Mouse (Mus musculus) lung, adult 2 months (tissue): ENCODE measurements around the gene Prkar2a. TPM values are rescaled to one million over a fixed set of nuclear protein-coding genes. Genes with fewer than 3 reads are reported as not detected.
A peak's percentile ranks its signal among the peaks of the same experiment; 100 is the strongest.

Experiments used
- DNase-seq: peaks from one replicate; pipeline ENCODE4 v3.0.0; 2022
- H3K4me1 ChIP-seq: fragments of 200-500 bp; 2 replicates; pipeline ENCODE4 v1.6.1; 2011; ENCODE audit warnings: low read length; ENCODE audit not compliant: control insufficient read depth, insufficient read depth
- H3K4me3 ChIP-seq: fragments of 200-500 bp; replicated peaks from 2 replicates; pipeline ENCODE3; 2011; ENCODE audit warnings: low read depth, mild to moderate bottlenecking, control low read depth, low read length; ENCODE audit errors: extremely low read depth
- CTCF ChIP-seq: fragments of 200-500 bp; IDR thresholded peaks from 2 replicates; pipeline ENCODE4 v1.5.1; 2011; ENCODE audit warnings: mild to moderate bottlenecking, low read length, control low read depth; ENCODE audit not compliant: insufficient read depth
- POLR2A ChIP-seq: fragments of 200-500 bp; IDR thresholded peaks from 2 replicates; pipeline ENCODE4 v1.6.1; 2011; ENCODE audit warnings: low read depth, mild to moderate bottlenecking, control low read depth, low read length, borderline replicate concordance; ENCODE audit errors: extremely low read depth
- WGBS: fragments of 180-500 bp; shearing (Covaris S2); methylation state at CpG from one replicate; pipeline ENCODE4 v1.1.7; 2018; 5-methylcytosine and 5-hydroxymethylcytosine counted together
- polyA plus RNA-seq: library from polyadenylated mRNA; depleted of rRNA; stranded (reverse); fragments of >200 nt; gene quantifications from 2 replicates; pipeline ENCODE4 v1.2.3, GENCODE M21; 2012

Gene Prkar2a
- polyA plus RNA-seq, 1 experiment: 26.1 TPM

DNA sequence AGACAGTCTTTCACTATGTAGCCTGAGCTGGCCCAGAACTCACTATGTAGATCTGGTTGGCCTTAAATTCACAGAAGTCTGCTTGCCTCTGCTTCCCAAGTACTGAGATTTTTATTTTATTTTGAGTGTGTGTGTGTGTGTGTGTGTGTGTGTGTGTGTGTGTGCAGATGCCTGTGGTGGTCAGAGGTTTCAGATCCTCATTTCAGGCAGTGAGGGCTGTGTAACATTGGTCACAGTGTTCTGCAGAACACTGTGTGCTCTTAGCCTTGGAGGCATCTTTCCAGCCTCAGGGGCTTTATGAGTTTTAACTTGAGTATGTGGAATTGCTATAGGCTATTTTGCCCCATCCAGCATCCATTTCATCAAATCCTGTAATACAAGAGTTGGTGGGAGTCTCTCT, 72.4 kb downstream of the Prkar2a start:
- Histone ChIP-seq H3K4me3 (no peak overlapping the region), H3K4me1 (no peaks in the 10 kb centered on the region)
- TF ChIP-seq POLR2A (no peak), CTCF (no peak)
- no peak for DNase-seq

GRCm38 (mm10) chr9:108764971-108765370, 75.9 kb downstream of the Prkar2a start:
- no peak for DNase-seq
- Histone ChIP-seq H3K4me3 (no peak overlapping the region), H3K4me1 (no peaks in the 10 kb centered on the region)
- TF ChIP-seq POLR2A (no peak), CTCF (no peak)
- WGBS: 55% methylated on average over 10 of the region's 10 CpGs

GRCm38 (mm10) chr9:108776614-108777013, 87.5 kb downstream of the Prkar2a start:
- DNase-seq: no peak
- TF ChIP-seq CTCF (no peak), POLR2A (no peak)
- Histone ChIP-seq H3K4me3 (no peak overlapping the region), H3K4me1 (no peaks in the 10 kb centered on the region)
- 83% methylated on average over 4 of the region's 4 CpGs for WGBS

- no peak overlapping the region for H3K4me3 ChIP-seq
- no peaks in the 10 kb centered on the region for H3K4me1 ChIP-seq
- TF ChIP-seq POLR2A: no peak
- TF ChIP-seq CTCF: no peak
- WGBS: 79% methylated on average over 4 of the region's 4 CpGs
- DNase-seq: no peak
Observed at GRCm38 (mm10) chr9:108777276-108777675, 88.2 kb downstream of the Prkar2a start.

DNA sequence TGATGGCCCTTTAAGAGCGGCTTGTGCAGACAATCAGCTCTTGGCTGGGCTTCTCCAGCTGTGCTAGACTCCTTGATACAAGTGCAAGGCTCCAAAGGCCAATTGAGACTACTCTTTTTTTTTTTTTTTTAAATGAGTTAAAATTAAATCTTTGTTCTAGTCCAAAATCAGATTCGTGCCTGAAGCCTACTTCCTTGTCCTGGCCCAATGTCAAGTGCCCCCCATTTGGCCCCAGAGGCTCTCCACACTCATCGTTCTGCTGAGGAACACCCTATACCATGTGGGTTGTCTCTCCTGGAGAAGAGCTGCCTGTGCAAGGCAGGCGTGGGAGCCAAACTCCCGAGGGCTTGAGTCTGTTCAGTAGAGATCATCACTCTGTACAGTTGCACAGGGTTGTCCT, 91.8 kb downstream of the Prkar2a start:
- WGBS: 41% methylated on average over 5 of the region's 5 CpGs

GRCm38 (mm10) chr9:108781891-108782290, 92.8 kb downstream of the Prkar2a start:
- peaks cover 10% of the 10 kb centered on the region for H3K4me1 ChIP-seq
- H3K4me3 ChIP-seq: no peak overlapping the region
- DNase-seq: no peak
- 63% methylated on average over 4 of the region's 4 CpGs for WGBS
- TF ChIP-seq POLR2A: no peak
- TF ChIP-seq CTCF: no peak

More for the DNA sequence above, 91.8 kb downstream of the Prkar2a start:
- TF ChIP-seq CTCF (no peak), POLR2A (no peak)
- H3K4me1 ChIP-seq: peaks cover 6% of the 10 kb centered on the region
- no peak overlapping the region for H3K4me3 ChIP-seq
- DNase-seq: no peak

DNA sequence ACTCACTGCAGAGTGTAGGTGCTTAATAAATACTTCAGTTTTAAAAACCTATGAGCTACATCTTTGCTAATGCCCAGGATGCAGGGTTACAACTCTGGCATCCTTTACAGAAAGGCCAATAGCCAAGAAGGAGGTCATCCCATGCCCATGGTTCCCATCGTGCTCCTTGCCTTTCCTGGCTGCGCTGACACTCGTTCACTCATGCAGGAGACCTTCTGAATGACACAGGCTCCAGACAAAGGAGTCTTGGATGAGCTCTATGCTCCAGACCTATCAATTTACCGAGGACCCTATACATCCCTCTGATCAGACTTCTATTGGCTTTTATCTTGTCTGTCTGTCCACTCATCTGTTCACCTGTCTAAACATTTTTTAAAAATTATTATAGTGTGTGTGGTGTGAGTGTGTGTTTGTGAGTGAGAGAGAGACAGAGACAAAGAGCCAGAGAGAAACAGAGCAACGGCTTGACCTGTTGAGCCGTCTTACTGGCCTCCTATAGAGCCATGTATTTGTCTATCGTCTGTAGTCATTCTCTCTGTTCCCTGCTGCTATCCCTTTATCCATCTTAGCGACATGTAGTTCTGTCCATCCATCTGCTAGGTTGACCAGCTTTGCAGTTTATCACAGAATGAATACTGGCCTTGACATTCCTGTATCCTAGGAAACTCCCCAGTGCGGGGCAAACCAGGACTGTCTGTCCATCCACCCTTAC, 93.9 kb downstream of the Prkar2a start:
- 27% methylated on average over 9 of the region's 9 CpGs for WGBS
- TF ChIP-seq POLR2A (no peak), CTCF (no peak)
- H3K4me3 ChIP-seq: peak overlapping the region; percentile 51
- H3K4me1 ChIP-seq: peaks cover 19% of the 10 kb centered on the region
- DNase-seq: no peak

- H3K4me3 ChIP-seq: peak within 1 kb of the TSS; percentile 94
- peak; percentile 93 for DNase-seq
- H3K4me1 ChIP-seq: peaks cover 21% of the 10 kb centered on the region
- no peak for TF ChIP-seq CTCF
- peak; percentile 74; the same call in 1 of the 2 replicates for TF ChIP-seq POLR2A
- under 1% methylated on average over 56 of the region's 56 CpGs for WGBS
Observed at GRCm38 (mm10) chr9:108783548-108784463, 94.7 kb downstream of the Prkar2a start, which contains the start of gene Ip6k2. Gene Ip6k2 (plus strand): TSS chr9:108783796.

- TF ChIP-seq POLR2A (no peak), CTCF (no peak)
- peaks cover 25% of the 10 kb centered on the region for H3K4me1 ChIP-seq
- DNase-seq: no peak
- no peak overlapping the region for H3K4me3 ChIP-seq
Observed at GRCm38 (mm10) chr9:108785416-108785815, 96.3 kb downstream of the Prkar2a start.
